Mouse (Mus musculus): ENCODE results near the gene Gp6. TPM values are rescaled to one million over a fixed set of nuclear protein-coding genes. Genes with fewer than 3 reads are reported as not detected.

Gene Gp6
- polyA plus RNA-seq, 1 experiment = not detected

- peaks cover 27% of the 10 kb centered on the region for H3K36me3 ChIP-seq (ENCODE audit: control insufficient read depth, insufficient read depth)
- no peak overlapping the region for H3K4me2 ChIP-seq (ENCODE audit: low read depth)
- TF ChIP-seq SRF (IDR thresholded peaks at IDR 0.05; ENCODE audit: control insufficient read depth, insufficient read length, low read depth) = no peak
- no peak for TF ChIP-seq REST (IDR thresholded peaks at IDR 0.05; ENCODE audit: insufficient read depth, insufficient read length)
- no peak for TF ChIP-seq CEBPB (IDR thresholded peaks at IDR 0.05; ENCODE audit: insufficient read depth, poor library complexity, severe bottlenecking)
- TF ChIP-seq POLR2AphosphoS2 (IDR thresholded peaks at IDR 0.05; ENCODE audit: insufficient read length, low read depth) = no peak
- TF ChIP-seq TCF12 (IDR thresholded peaks at IDR 0.05; ENCODE audit: insufficient read depth, poor library complexity, severe bottlenecking) = no peak
- TF ChIP-seq MAX (IDR thresholded peaks at IDR 0.05; ENCODE audit: low read depth) = no peak
- TF ChIP-seq USF1 (IDR thresholded peaks at IDR 0.05; ENCODE audit: low read depth) = no peak
- no peak for TF ChIP-seq TCF3 (IDR thresholded peaks at IDR 0.05; ENCODE audit: insufficient read length, low read depth)
- no peak for TF ChIP-seq MYOG (IDR thresholded peaks at IDR 0.05; ENCODE audit: control insufficient read depth in 1 of 3, insufficient read depth in 1 of 3, insufficient read length in 2 of 3, low read depth in 2 of 3)
- no peak for TF ChIP-seq POLR2A (IDR thresholded peaks at IDR 0.05; ENCODE audit: insufficient read length, low read depth)
- no peak for TF ChIP-seq E2F4 (IDR thresholded peaks at IDR 0.05; ENCODE audit: insufficient read depth)
- TF ChIP-seq MYOD1 (IDR thresholded peaks at IDR 0.05; ENCODE audit: control insufficient read depth in 1 of 3, insufficient read length in 2 of 3, low read depth in 2 of 3) = no peak
- no peak overlapping the region for H3K4me3 ChIP-seq
- no peaks in the 10 kb centered on the region for H3K79me2 ChIP-seq (ENCODE audit: control insufficient read depth, insufficient read depth)
- H3K27me3 ChIP-seq (ENCODE audit: control insufficient read depth, insufficient read depth, insufficient read length) = no peaks in the 10 kb centered on the region
- H3ac ChIP-seq (ENCODE audit: control insufficient read depth, insufficient read length) = no peak overlapping the region
These were observed 40.2 kb upstream of the Gp6 start for GRCm38 (mm10) chr7:4437721-4438120.

GRCm38 (mm10) chr7:4432026-4432425, 34.5 kb upstream of the Gp6 start:
- H3K36me3 ChIP-seq (ENCODE audit: control insufficient read depth, insufficient read depth) = peaks cover 29% of the 10 kb centered on the region

GRCm38 (mm10) chr7:4431548-4431947, 34.0 kb upstream of the Gp6 start:
- Histone ChIP-seq H3K4me2 (ENCODE audit: low read depth) (no peak overlapping the region), H3K36me3 (ENCODE audit: control insufficient read depth, insufficient read depth) (peaks cover 33% of the 10 kb centered on the region), H3K27me3 (ENCODE audit: control insufficient read depth, insufficient read depth, insufficient read length) (no peaks in the 10 kb centered on the region), H3ac (ENCODE audit: control insufficient read depth, insufficient read length) (no peak overlapping the region), H3K4me3 (no peak overlapping the region), H3K79me2 (ENCODE audit: control insufficient read depth, insufficient read depth) (no peaks in the 10 kb centered on the region)
- TF ChIP-seq E2F4 (IDR thresholded peaks at IDR 0.05; ENCODE audit: insufficient read depth) (no peak), MYOD1 (IDR thresholded peaks at IDR 0.05; ENCODE audit: control insufficient read depth in 1 of 3, insufficient read length in 2 of 3, low read depth in 2 of 3) (no peak), CEBPB (IDR thresholded peaks at IDR 0.05; ENCODE audit: insufficient read depth, poor library complexity, severe bottlenecking) (no peak), TCF3 (IDR thresholded peaks at IDR 0.05; ENCODE audit: insufficient read length, low read depth) (no peak), SRF (IDR thresholded peaks at IDR 0.05; ENCODE audit: control insufficient read depth, insufficient read length, low read depth) (no peak), REST (IDR thresholded peaks at IDR 0.05; ENCODE audit: insufficient read depth, insufficient read length) (no peak), USF1 (IDR thresholded peaks at IDR 0.05; ENCODE audit: low read depth) (no peak), POLR2A (IDR thresholded peaks at IDR 0.05; ENCODE audit: insufficient read length, low read depth) (no peak), MAX (IDR thresholded peaks at IDR 0.05; ENCODE audit: low read depth) (no peak), MYOG (IDR thresholded peaks at IDR 0.05; ENCODE audit: control insufficient read depth in 1 of 3, insufficient read depth in 1 of 3, insufficient read length in 2 of 3, low read depth in 2 of 3) (no peak), TCF12 (IDR thresholded peaks at IDR 0.05; ENCODE audit: insufficient read depth, poor library complexity, severe bottlenecking) (no peak), POLR2AphosphoS2 (IDR thresholded peaks at IDR 0.05; ENCODE audit: insufficient read length, low read depth) (no peak)

More at GRCm38 (mm10) chr7:4432026-4432425, 34.5 kb upstream of the Gp6 start:
- Histone ChIP-seq H3K4me2 (ENCODE audit: low read depth) (no peak overlapping the region), H3K27me3 (ENCODE audit: control insufficient read depth, insufficient read depth, insufficient read length) (no peaks in the 10 kb centered on the region), H3K79me2 (ENCODE audit: control insufficient read depth, insufficient read depth) (no peaks in the 10 kb centered on the region), H3K4me3 (no peak overlapping the region), H3ac (ENCODE audit: control insufficient read depth, insufficient read length) (no peak overlapping the region)
- no peak for TF ChIP-seq TCF3 (IDR thresholded peaks at IDR 0.05; ENCODE audit: insufficient read length, low read depth)
- TF ChIP-seq MYOD1 (IDR thresholded peaks at IDR 0.05; ENCODE audit: control insufficient read depth in 1 of 3, insufficient read length in 2 of 3, low read depth in 2 of 3) = no peak
- TF ChIP-seq USF1 (IDR thresholded peaks at IDR 0.05; ENCODE audit: low read depth) = no peak

GRCm38 (mm10) chr7:4430246-4430844, 32.8 kb upstream of the Gp6 start:
- Histone ChIP-seq H3K27me3 (ENCODE audit: control insufficient read depth, insufficient read depth, insufficient read length) (no peaks in the 10 kb centered on the region), H3K4me2 (ENCODE audit: low read depth) (no peak overlapping the region), H3K4me3 (no peak overlapping the region), H3K36me3 (ENCODE audit: control insufficient read depth, insufficient read depth) (peaks cover 38% of the 10 kb centered on the region), H3ac (ENCODE audit: control insufficient read depth, insufficient read length) (no peak overlapping the region), H3K79me2 (ENCODE audit: control insufficient read depth, insufficient read depth) (no peaks in the 10 kb centered on the region)
- TF ChIP-seq E2F4 (IDR thresholded peaks at IDR 0.05; ENCODE audit: insufficient read depth) = no peak
- TF ChIP-seq REST (IDR thresholded peaks at IDR 0.05; ENCODE audit: insufficient read depth, insufficient read length) = no peak
- no peak for TF ChIP-seq MAX (IDR thresholded peaks at IDR 0.05; ENCODE audit: low read depth)
- no peak for TF ChIP-seq CEBPB (IDR thresholded peaks at IDR 0.05; ENCODE audit: insufficient read depth, poor library complexity, severe bottlenecking)
- TF ChIP-seq MYOG (IDR thresholded peaks at IDR 0.05; ENCODE audit: control insufficient read depth in 1 of 3, insufficient read depth in 1 of 3, insufficient read length in 2 of 3, low read depth in 2 of 3) = no peak
- TF ChIP-seq POLR2AphosphoS2 (IDR thresholded peaks at IDR 0.05; ENCODE audit: insufficient read length, low read depth) = no peak
- TF ChIP-seq POLR2A (IDR thresholded peaks at IDR 0.05; ENCODE audit: insufficient read length, low read depth) = no peak
- TF ChIP-seq TCF3 (IDR thresholded peaks at IDR 0.05; ENCODE audit: insufficient read length, low read depth) = no peak
- no peak for TF ChIP-seq USF1 (IDR thresholded peaks at IDR 0.05; ENCODE audit: low read depth)

Measured in myocyte (in vitro differentiated cells).